Mouse (Mus musculus) intestine, postnatal 0 days (tissue): ENCODE measurements at regions not wholly inside any gene's neighbourhood (a gene's known extent, or its start where the extent isn't known, plus 50 kb on each side); places are given as distances from the start of the nearest gene placed in this dataset.

Source experiments
- ATAC-seq: fragments of 200-750 bp; cut with Nextera tagmentation; 2 replicates; pipeline ENCODE4 v1.8.0; 2017; ENCODE audit warnings: mild to moderate bottlenecking, moderate TSS enrichment, moderate library complexity
- H3K27ac ChIP-seq: fragments of 300-500 bp; sonication (generic); 2 replicates; pipeline ENCODE4 v1.5.1; 2014; ENCODE audit warnings: mild to moderate bottlenecking, low read depth, low read length, moderate library complexity
- H3K27me3 ChIP-seq: fragments of 300-500 bp; sonication (generic); replicated peaks from 2 replicates; pipeline ENCODE4 v1.6.1; 2014; ENCODE audit warnings: low read length, mixed read lengths; ENCODE audit not compliant: control insufficient read depth, insufficient read depth
- H3K36me3 ChIP-seq: fragments of 300-500 bp; sonication (generic); 2 replicates; pipeline ENCODE4 v1.6.1; 2014; ENCODE audit warnings: mild to moderate bottlenecking, moderate library complexity; ENCODE audit not compliant: control insufficient read depth, insufficient read depth
- H3K4me1 ChIP-seq: fragments of 300-500 bp; sonication (generic); replicated peaks from 2 replicates; pipeline ENCODE4 v1.6.1; 2014; ENCODE audit warnings: antibody characterized with exemption, low read length, mixed read lengths; ENCODE audit not compliant: control insufficient read depth, insufficient read depth
- H3K4me2 ChIP-seq: fragments of 300-500 bp; sonication (generic); replicated peaks from 2 replicates; pipeline ENCODE4 v1.6.1; 2014; ENCODE audit warnings: low read depth, mild to moderate bottlenecking, moderate library complexity
- H3K4me3 ChIP-seq: fragments of 300-500 bp; sonication (generic); 2 replicates; pipeline ENCODE4 v1.5.1; 2014; ENCODE audit warnings: low read depth, low read length
- H3K9ac ChIP-seq: fragments of 300-500 bp; sonication (generic); 2 replicates; pipeline ENCODE4 v1.6.1; 2014; ENCODE audit warnings: mild to moderate bottlenecking, low read depth, low read length
- H3K9me3 ChIP-seq: fragments of 300-500 bp; sonication (generic); 2 replicates; pipeline ENCODE4 v1.6.1; 2016; ENCODE audit warnings: mixed run types; ENCODE audit not compliant: control insufficient read depth
- CTCF ChIP-seq: sonication (generic); IDR thresholded peaks from 2 replicates; pipeline ENCODE4 v1.5.1; 2016; ENCODE audit warnings: low read depth, mild to moderate bottlenecking, control low read depth, antibody characterized with exemption, moderate library complexity
- WGBS: fragments of 180-500 bp; shearing (Covaris S2); extraction: QIAGEN DNeasy Blood & Tissue Kit; methylation state at CpG from one replicate; pipeline ENCODE4 v1.1.7; 2014; 5-methylcytosine and 5-hydroxymethylcytosine counted together

DNA sequence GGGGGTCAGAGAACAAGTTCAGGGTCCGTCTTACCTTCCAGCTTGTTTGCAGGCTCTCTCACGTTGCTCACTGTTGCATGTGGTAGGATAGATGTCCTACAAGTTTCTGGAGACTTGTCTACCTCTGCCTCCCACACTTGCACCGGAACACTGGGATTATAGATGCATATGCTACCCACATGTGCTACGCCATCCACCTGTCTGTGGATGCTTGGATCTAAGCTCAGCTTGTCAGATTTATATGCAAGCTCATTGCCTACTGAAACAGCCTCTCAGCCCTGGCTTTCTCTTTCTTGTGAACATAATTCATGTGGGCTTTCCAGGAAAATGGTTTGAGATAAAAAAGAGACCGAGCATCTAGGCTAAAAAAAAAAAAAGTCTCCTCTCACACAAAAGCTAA, 353.0 kb downstream of the Nucb2 start:
- H3K27me3 ChIP-seq = no peaks in the 10 kb centered on the region

DNA sequence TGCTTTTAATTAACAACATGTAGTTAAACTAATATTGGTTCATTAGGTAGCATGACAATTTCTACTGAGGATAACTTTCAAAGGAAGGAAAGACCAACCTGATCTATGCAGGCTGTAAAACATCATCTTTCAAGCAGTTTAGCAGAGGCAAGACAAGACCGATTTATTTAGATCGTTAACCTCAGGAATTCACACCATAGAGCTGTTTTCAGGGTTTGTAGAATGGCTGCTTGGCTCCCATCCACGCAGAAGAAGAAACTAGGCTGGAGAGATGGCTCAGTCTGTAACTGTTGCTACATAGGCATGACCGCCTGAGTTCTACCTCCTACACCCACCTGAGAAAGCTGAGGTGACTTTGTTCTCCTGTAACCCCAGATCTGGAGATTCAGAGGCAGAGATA, 353.6 kb downstream of the Nucb2 start:
- Histone ChIP-seq H3K27me3 (no peaks in the 10 kb centered on the region), H3K36me3 (no peaks in the 10 kb centered on the region), H3K4me3 (no peak overlapping the region), H3K9me3 (no peaks in the 10 kb centered on the region), H3K27ac (no peak overlapping the region), H3K9ac (no peak overlapping the region), H3K4me1 (no peaks in the 10 kb centered on the region), H3K4me2 (no peak overlapping the region)
- no peak for TF ChIP-seq CTCF
- ATAC-seq = no peak
- 81% methylated on average over 4 of the region's 4 CpGs for WGBS

More for the DNA sequence above, 353.0 kb downstream of the Nucb2 start:
- Histone ChIP-seq H3K36me3 (no peaks in the 10 kb centered on the region), H3K9ac (no peak overlapping the region), H3K4me3 (no peak overlapping the region), H3K4me1 (no peaks in the 10 kb centered on the region), H3K4me2 (no peak overlapping the region), H3K27ac (no peak overlapping the region), H3K9me3 (no peaks in the 10 kb centered on the region)
- TF ChIP-seq CTCF = no peak
- ATAC-seq = no peak
- WGBS = 67% methylated on average over 5 of the region's 5 CpGs

DNA sequence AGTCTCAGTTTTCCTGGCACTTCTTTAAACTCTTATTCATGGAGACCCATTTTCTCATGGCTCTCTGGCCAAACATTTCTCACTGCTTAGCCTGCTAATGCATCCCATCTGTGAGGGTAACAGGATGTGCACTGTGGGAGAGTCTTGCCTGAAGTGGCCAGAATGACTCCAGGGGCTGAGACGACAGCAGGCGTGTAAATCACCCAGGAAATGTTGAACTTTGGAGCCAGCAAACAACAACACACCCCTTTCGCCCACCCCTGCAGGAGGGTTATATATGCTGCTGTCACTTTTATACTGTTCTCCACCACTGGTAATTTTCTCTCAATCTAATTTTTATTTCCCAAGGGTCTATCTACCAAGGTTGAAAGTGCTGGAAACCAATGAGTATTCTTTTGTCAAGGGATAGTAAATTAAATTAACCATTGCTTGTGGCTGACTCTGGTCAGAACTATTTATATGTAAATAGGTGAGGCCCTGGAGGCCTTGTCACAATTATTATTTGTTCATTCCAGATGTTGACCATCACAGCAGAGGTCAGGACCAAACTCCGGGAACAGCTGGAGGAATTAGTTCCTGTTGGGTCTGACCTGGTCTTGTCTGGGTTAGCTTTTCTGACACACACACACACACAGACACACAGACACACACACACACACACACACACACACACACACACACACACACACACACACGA, 378.2 kb downstream of the Nucb2 start:
- no peak overlapping the region for H3K4me2 ChIP-seq
- no peak overlapping the region for H3K27ac ChIP-seq
- no peak for ATAC-seq
- no peak overlapping the region for H3K4me3 ChIP-seq
- no peaks in the 10 kb centered on the region for H3K4me1 ChIP-seq
- H3K27me3 ChIP-seq = no peaks in the 10 kb centered on the region
- H3K9ac ChIP-seq = no peak overlapping the region
- 43% methylated on average over 5 of the region's 5 CpGs for WGBS
- no peak for TF ChIP-seq CTCF
- H3K36me3 ChIP-seq = no peaks in the 10 kb centered on the region
- H3K9me3 ChIP-seq = no peaks in the 10 kb centered on the region

DNA sequence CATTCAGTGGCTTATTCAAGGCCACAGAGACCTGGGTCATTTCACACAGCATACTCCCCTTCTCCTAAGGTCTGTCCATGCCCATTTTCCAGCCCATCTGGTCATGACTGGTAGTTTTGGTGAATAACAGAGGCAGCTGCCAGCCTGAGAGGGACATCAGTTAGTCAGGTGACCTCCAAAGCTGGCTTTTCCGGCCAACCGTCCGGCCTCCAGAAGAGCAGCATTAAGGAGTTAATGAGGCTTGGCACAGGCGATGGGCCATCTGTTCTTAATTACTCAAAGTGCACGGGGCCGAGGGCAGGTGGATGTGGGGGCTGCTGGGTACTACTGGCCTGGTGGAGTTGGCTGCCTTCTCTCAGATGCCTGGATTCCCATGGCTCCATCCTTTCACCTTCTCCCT, 389.7 kb downstream of the Nucb2 start:
- Histone ChIP-seq H3K36me3 (no peaks in the 10 kb centered on the region), H3K4me1 (no peaks in the 10 kb centered on the region), H3K9me3 (no peaks in the 10 kb centered on the region), H3K4me3 (no peak overlapping the region), H3K9ac (no peak overlapping the region), H3K4me2 (no peak overlapping the region), H3K27me3 (no peaks in the 10 kb centered on the region), H3K27ac (no peak overlapping the region)
- WGBS = 67% methylated on average over 6 of the region's 6 CpGs
- TF ChIP-seq CTCF = no peak
- ATAC-seq = no peak

DNA sequence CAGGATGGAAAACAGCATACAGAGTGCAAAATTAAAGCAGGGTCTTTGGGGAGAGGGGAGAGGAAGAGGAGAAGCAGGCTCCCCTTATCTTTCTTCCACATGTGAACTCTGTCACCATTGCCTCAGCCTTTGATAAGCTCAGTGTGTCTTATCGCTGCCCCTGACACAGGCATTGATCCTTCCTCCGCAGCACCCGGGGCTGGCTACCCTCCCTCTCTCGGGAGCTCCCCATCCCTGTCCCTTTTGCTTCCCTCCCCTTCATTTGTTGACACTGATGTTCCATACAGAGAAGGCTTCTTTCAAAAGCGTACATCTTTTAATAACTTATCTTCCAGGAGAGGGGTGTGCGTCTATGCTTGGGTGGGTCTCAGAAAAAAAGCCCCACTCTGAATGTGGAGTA, 411.6 kb downstream of the Nucb2 start:
- Histone ChIP-seq H3K4me3 (no peak overlapping the region), H3K27me3 (no peaks in the 10 kb centered on the region), H3K27ac (no peak overlapping the region), H3K9ac (no peak overlapping the region), H3K9me3 (no peaks in the 10 kb centered on the region), H3K4me2 (no peak overlapping the region), H3K4me1 (no peaks in the 10 kb centered on the region), H3K36me3 (no peaks in the 10 kb centered on the region)
- no peak for ATAC-seq
- 24% methylated on average over 6 of the region's 6 CpGs for WGBS
- TF ChIP-seq CTCF = no peak

DNA sequence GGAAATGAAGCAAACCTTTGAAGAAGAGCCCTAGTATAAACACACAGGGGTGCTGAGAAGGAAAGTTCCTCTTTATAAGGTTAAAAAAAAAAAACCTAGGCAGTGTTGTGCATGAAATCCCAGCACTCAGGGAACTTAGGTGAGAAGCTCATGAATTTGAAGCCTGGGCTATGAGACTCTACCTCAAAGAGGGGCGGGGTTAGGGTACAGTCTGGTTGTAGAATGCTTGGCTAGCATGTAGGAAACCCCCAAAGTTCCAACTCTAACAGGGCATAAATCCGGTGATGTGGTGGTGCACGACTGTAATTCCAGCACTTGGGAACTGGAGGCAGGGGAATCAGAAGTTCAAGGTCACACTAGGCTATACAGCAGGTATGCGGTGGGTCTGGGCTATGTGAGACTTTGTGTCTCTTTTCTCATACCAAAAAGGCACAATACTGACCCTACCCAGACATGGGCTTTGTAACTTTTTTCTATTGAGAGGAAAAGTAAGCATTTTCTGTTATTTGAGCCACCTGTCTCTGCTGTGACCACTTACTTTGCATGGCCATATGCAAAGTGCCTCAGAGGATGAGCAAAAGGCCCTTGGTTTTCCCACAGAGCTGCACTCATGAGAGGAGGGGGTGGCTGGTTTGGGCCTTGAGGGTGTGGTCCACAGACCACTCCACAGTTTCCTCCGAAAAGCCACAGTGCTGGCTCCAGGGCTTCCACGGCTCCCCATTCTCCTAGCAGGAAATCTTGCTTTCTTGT, 413.9 kb downstream of the Nucb2 start:
- Histone ChIP-seq H3K9me3 (no peaks in the 10 kb centered on the region), H3K27ac (no peak overlapping the region), H3K9ac (no peak overlapping the region), H3K4me1 (no peaks in the 10 kb centered on the region), H3K36me3 (no peaks in the 10 kb centered on the region), H3K27me3 (no peaks in the 10 kb centered on the region), H3K4me3 (no peak overlapping the region), H3K4me2 (no peak overlapping the region)
- WGBS = 82% methylated on average over 6 of the region's 6 CpGs
- TF ChIP-seq CTCF = no peak
- ATAC-seq = no peak
